Mouse (Mus musculus) E14TG2a.4 (cell line): ENCODE data around the gene Zfp598.

Experiments used
- CTCF ChIP-seq: conservative IDR thresholded peaks from 2 replicates; pipeline ENCODE4 v1.5.1; 2014; ENCODE audit warnings: low read length
- NANOG ChIP-seq: IDR thresholded peaks from 2 replicates; pipeline ENCODE4 v1.6.1; 2014; ENCODE audit warnings: borderline replicate concordance, low read length, mixed read lengths
- POU5F1 ChIP-seq: IDR thresholded peaks from 2 replicates; pipeline ENCODE4 v1.6.1; 2014; ENCODE audit warnings: low read length, borderline replicate concordance

GRCm38 (mm10) chr17:24730787-24731186 lies 61.3 kb downstream of the Zfp598 start:
- TF ChIP-seq CTCF: no peak
- no peak for TF ChIP-seq POU5F1
- no peak for TF ChIP-seq NANOG
